Mouse (Mus musculus): ENCODE results near the gene Ten1. TPM values are rescaled to one million over a fixed set of nuclear protein-coding genes. Genes with fewer than 3 reads are reported as not detected.

Ten1 gene
- polyA plus RNA-seq, 1 experiment, result not detected

- no peak overlapping the region for H3K4me3 ChIP-seq (ENCODE audit: insufficient read depth, low read depth, low read length)
- no peaks in the 10 kb centered on the region for H3K4me1 ChIP-seq (ENCODE audit: control insufficient read depth, insufficient read depth, low read length)
- TF ChIP-seq POLR2A (IDR thresholded peaks at IDR 0.05; ENCODE audit: insufficient read depth, low read depth, low read length) (no peak), CTCF (IDR thresholded peaks at IDR 0.05; ENCODE audit: insufficient read depth, low read depth, low read length) (no peak)
- 45% methylated on average over 7 of the region's 7 CpGs for WGBS
- no peak overlapping the region for H3K27ac ChIP-seq (ENCODE audit: insufficient read depth, low read depth, low read length)
Measured at GRCm38 (mm10) chr11:116239797-116240196, 41.1 kb downstream of the Ten1 start.

- no peak overlapping the region for H3K4me3 ChIP-seq (ENCODE audit: insufficient read depth, low read depth, low read length)
- 73% methylated on average over 12 of the region's 12 CpGs for WGBS
- H3K4me1 ChIP-seq (ENCODE audit: control insufficient read depth, insufficient read depth, low read length), result no peaks in the 10 kb centered on the region
- TF ChIP-seq CTCF (IDR thresholded peaks at IDR 0.05; ENCODE audit: insufficient read depth, low read depth, low read length) (no peak), POLR2A (IDR thresholded peaks at IDR 0.05; ENCODE audit: insufficient read depth, low read depth, low read length) (no peak; the same call in 1 of the 2 replicates)
- H3K27ac ChIP-seq (ENCODE audit: insufficient read depth, low read depth, low read length), result no peak overlapping the region
Measured at GRCm38 (mm10) chr11:116241744-116242235, 43.1 kb downstream of the Ten1 start.

GRCm38 (mm10) chr11:116244580-116244979 is 45.9 kb downstream of the Ten1 start:
- 91% methylated on average over 8 of the region's 8 CpGs for WGBS
- TF ChIP-seq POLR2A (IDR thresholded peaks at IDR 0.05; ENCODE audit: insufficient read depth, low read depth, low read length), result no peak
- no peak for TF ChIP-seq CTCF (IDR thresholded peaks at IDR 0.05; ENCODE audit: insufficient read depth, low read depth, low read length)
- no peak overlapping the region for H3K27ac ChIP-seq (ENCODE audit: insufficient read depth, low read depth, low read length)
- H3K4me1 ChIP-seq (ENCODE audit: control insufficient read depth, insufficient read depth, low read length), result no peaks in the 10 kb centered on the region
- no peak overlapping the region for H3K4me3 ChIP-seq (ENCODE audit: insufficient read depth, low read depth, low read length)

DNA sequence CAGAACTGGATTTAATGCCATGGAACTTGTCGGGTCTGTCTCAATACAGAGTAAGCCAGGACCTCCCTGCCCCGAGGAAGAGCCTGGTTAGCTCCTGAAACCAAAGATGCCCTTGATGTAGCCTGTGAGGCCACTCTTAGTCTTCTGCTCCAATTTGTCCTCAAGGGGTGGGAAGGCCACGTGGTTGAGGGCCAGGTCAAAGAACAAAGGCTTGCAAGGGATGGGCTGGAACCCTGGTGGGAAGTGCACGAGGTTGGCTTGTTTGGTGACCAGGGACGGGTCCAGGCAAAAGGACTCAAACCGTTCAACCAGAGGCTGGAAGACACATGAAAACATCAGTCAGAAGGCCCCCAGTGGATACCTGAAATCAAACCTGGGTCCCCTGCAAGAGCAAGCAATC is 47.0 kb downstream of the Ten1 start:
- Histone ChIP-seq H3K27ac (ENCODE audit: insufficient read depth, low read depth, low read length) (no peak overlapping the region), H3K4me3 (ENCODE audit: insufficient read depth, low read depth, low read length) (no peak overlapping the region), H3K4me1 (ENCODE audit: control insufficient read depth, insufficient read depth, low read length) (no peaks in the 10 kb centered on the region)
- no peak for TF ChIP-seq POLR2A (IDR thresholded peaks at IDR 0.05; ENCODE audit: insufficient read depth, low read depth, low read length)
- no peak for TF ChIP-seq CTCF (IDR thresholded peaks at IDR 0.05; ENCODE audit: insufficient read depth, low read depth, low read length)
- 84% methylated on average over 6 of the region's 6 CpGs for WGBS

GRCm38 (mm10) chr11:116247502-116248222 is 49.0 kb downstream of the Ten1 start:
- no peak for TF ChIP-seq POLR2A (IDR thresholded peaks at IDR 0.05; ENCODE audit: insufficient read depth, low read depth, low read length)
- TF ChIP-seq CTCF (IDR thresholded peaks at IDR 0.05; ENCODE audit: insufficient read depth, low read depth, low read length), result no peak
- WGBS, result 81% methylated on average over 14 of the region's 14 CpGs
- Histone ChIP-seq H3K4me1 (ENCODE audit: control insufficient read depth, insufficient read depth, low read length) (no peaks in the 10 kb centered on the region), H3K4me3 (ENCODE audit: insufficient read depth, low read depth, low read length) (no peak overlapping the region), H3K27ac (ENCODE audit: insufficient read depth, low read depth, low read length) (no peak overlapping the region)

- H3K27ac ChIP-seq (ENCODE audit: insufficient read depth, low read depth, low read length), result no peak overlapping the region
- H3K4me3 ChIP-seq (ENCODE audit: insufficient read depth, low read depth, low read length), result no peak overlapping the region
- WGBS, result 96% methylated on average over 8 of the region's 8 CpGs
- peaks cover 9% of the 10 kb centered on the region for H3K4me1 ChIP-seq (ENCODE audit: control insufficient read depth, insufficient read depth, low read length)
- TF ChIP-seq CTCF (IDR thresholded peaks at IDR 0.05; ENCODE audit: insufficient read depth, low read depth, low read length), result no peak
- no peak for TF ChIP-seq POLR2A (IDR thresholded peaks at IDR 0.05; ENCODE audit: insufficient read depth, low read depth, low read length)
Measured at GRCm38 (mm10) chr11:116250898-116251297, 52.2 kb downstream of the Ten1 start.

DNA sequence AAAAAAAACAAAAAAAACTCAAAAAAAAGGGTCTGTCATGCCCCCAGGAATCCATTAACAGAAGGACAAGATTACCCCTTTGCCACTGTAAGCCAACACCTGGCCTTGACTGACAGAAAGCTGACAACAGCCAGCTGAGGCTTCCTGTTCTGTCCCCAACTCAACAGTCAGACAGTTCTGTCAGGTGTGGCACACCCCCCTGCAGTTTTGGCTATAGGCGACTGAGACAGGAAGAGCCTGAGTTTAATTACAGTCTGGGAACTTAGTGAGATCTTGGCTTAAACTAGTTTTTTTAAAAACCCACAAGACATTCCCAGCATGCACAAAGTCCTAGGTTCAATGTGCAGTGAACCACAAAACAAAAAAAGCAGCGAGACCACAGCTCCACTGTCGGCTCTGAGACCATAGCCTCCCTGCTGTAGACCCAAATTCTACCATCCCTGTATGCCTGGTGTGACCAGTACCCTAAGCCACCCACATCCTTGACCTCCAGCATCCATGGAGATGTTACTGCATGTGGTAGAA is 54.5 kb downstream of the Ten1 start:
- WGBS, result 74% methylated on average over 3 of the region's 3 CpGs
- peaks cover 17% of the 10 kb centered on the region for H3K4me1 ChIP-seq (ENCODE audit: control insufficient read depth, insufficient read depth, low read length)

GRCm38 (mm10) chr11:116254627-116255026 is 56.0 kb downstream of the Ten1 start:
- no peak overlapping the region for H3K4me3 ChIP-seq (ENCODE audit: insufficient read depth, low read depth, low read length)
- 62% methylated on average over 9 of the region's 9 CpGs for WGBS
- H3K4me1 ChIP-seq (ENCODE audit: control insufficient read depth, insufficient read depth, low read length), result peaks cover 17% of the 10 kb centered on the region
- no peak overlapping the region for H3K27ac ChIP-seq (ENCODE audit: insufficient read depth, low read depth, low read length)
- TF ChIP-seq POLR2A (IDR thresholded peaks at IDR 0.05; ENCODE audit: insufficient read depth, low read depth, low read length) (no peak), CTCF (IDR thresholded peaks at IDR 0.05; ENCODE audit: insufficient read depth, low read depth, low read length) (no peak)

More for the DNA sequence above, 54.5 kb downstream of the Ten1 start:
- H3K27ac ChIP-seq (ENCODE audit: insufficient read depth, low read depth, low read length), result no peak overlapping the region
- TF ChIP-seq CTCF (IDR thresholded peaks at IDR 0.05; ENCODE audit: insufficient read depth, low read depth, low read length) (no peak), POLR2A (IDR thresholded peaks at IDR 0.05; ENCODE audit: insufficient read depth, low read depth, low read length) (no peak)
- no peak overlapping the region for H3K4me3 ChIP-seq (ENCODE audit: insufficient read depth, low read depth, low read length)

Measured in olfactory bulb, adult 2 months (tissue).